Comparison of ENCODE assay signal across 33 mouse cellular contexts in genomic region chr17:29519731-29520130, GRCm38 (mm10). TPM values are rescaled to one million over a fixed set of nuclear protein-coding genes. Genes with fewer than 3 reads are reported as not detected.
DNase-seq lines count a peak whose midpoint lies in the region; ATAC-seq and TF ChIP-seq lines count a peak whose summit lies in the region.
"Had no signal": no experiment of that assay in that cellular context is flagged by ENCODE, and none has a peak within 500 bp of the region (broad histone marks: within the 10 kb centered on the region; RNA-seq: fewer than 3 reads in every experiment).

No protein-coding gene starts in this region.

- H3K4me3 ChIP-seq in heart, embryonic 11.5 days (ENCODE audit: low read depth, low read length) = no peak overlapping the region
- H3K4me3 ChIP-seq in E14TG2a.4 (replicated peaks; ENCODE audit: low read length) (peak overlapping the region; percentile 65), ES-E14 (ENCODE audit: insufficient read depth in 1 of 2, low read depth in 1 of 2, low read length in 2 of 2, poor library complexity in 1 of 2, severe bottlenecking in 1 of 2) (peak overlapping the region; percentile 49 to 68)
- H3K4me3 ChIP-seq: forebrain, embryonic 10.5 days; heart, adult 2 months; heart, embryonic 10.5 days; hindbrain, embryonic 10.5 days; hindbrain, embryonic 13.5 days had no signal

- H3K27ac ChIP-seq in heart, embryonic 11.5 days (ENCODE audit: low read depth, low read length) = no peak overlapping the region
- H3K27ac ChIP-seq in ES-E14 (ENCODE audit: insufficient read depth, low read depth, low read length, poor library complexity, severe bottlenecking) = 0 out of 2 replicates have a peak overlapping the region, but pooled peaks have one; percentile 10
- H3K27ac ChIP-seq: forebrain, embryonic 10.5 days; heart, adult 2 months; heart, embryonic 10.5 days; hindbrain, embryonic 10.5 days; hindbrain, embryonic 13.5 days had no signal

- in situ Hi-C loops in ES-E14 (cut with MboI; ENCODE audit: low sequenced_read_pairs in 2 of 2, unreplicated experiment in 2 of 2) = loop anchor here in 1 of 2 experiments (10.0 kb wide), 1 partner anchor 145 kb away; no protein-coding TSS in a partner anchor

- no peak for TF ChIP-seq CTCF in E14TG2a.4 (conservative IDR thresholded peaks at IDR 0.05; ENCODE audit: low read length)

- H3K4me2 ChIP-seq in heart, embryonic 11.5 days = no peak overlapping the region
- H3K4me2 ChIP-seq: hindbrain, embryonic 13.5 days had no signal

- intact Hi-C loops in heart, postnatal 36 days (cut with DNase I) = no loop called here

- no peaks in the 10 kb centered on the region for H3K27me3 ChIP-seq in heart, embryonic 11.5 days (ENCODE audit: control insufficient read depth, insufficient read depth, low read length)
- no peaks in the 10 kb centered on the region for H3K27me3 ChIP-seq in E14TG2a.4 (ENCODE audit: insufficient read depth, low read length)
- H3K27me3 ChIP-seq: hindbrain, embryonic 13.5 days; Patski had no signal

- 0 out of 2 replicates have a peak, but pooled peaks have one; percentile 18 for ATAC-seq in heart, embryonic 11.5 days (replicated peaks; ENCODE audit: insufficient number of reproducible peaks, low FRiP score, low TSS enrichment)
- ATAC-seq: forebrain, embryonic 14.5 days; forebrain, postnatal 0 days; hindbrain, embryonic 16.5 days; intestine, embryonic 16.5 days; Patski had no signal

- no peaks in the 10 kb centered on the region for H3K9me3 ChIP-seq in heart, embryonic 11.5 days (replicated peaks; ENCODE audit: control insufficient read depth, low read length)
- H3K9me3 ChIP-seq in E14TG2a.4 (ENCODE audit: low read length) (peaks cover 28% of the 10 kb centered on the region), ES-E14 (ENCODE audit: control insufficient read depth, insufficient read depth, low read depth, low read length) (no peaks in the 10 kb centered on the region)
- H3K9me3 ChIP-seq: forebrain, embryonic 10.5 days; heart, embryonic 10.5 days; hindbrain, embryonic 10.5 days; hindbrain, embryonic 13.5 days had no signal

- H3K4me1 ChIP-seq in heart, embryonic 11.5 days (ENCODE audit: control insufficient read depth, insufficient read depth, low read length) = no peaks in the 10 kb centered on the region
- peaks cover 34% of the 10 kb centered on the region for H3K4me1 ChIP-seq in E14TG2a.4 (replicated peaks; ENCODE audit: low read depth, low read length)
- peaks cover 0 to 11% of the 10 kb centered on the region in 2 experiments; a peak in 2 of 4 replicates for H3K4me1 ChIP-seq in ES-E14 (ENCODE audit: control insufficient read depth in 2 of 2, insufficient read depth in 2 of 2, low read length in 2 of 2, poor library complexity in 1 of 2)
- H3K4me1 ChIP-seq: forebrain, embryonic 10.5 days; heart, embryonic 10.5 days; hindbrain, embryonic 10.5 days; hindbrain, embryonic 13.5 days had no signal

- no peak overlapping the region for H3K9ac ChIP-seq in heart, embryonic 11.5 days (ENCODE audit: low read depth, low read length)
- H3K9ac ChIP-seq in ES-E14 (ENCODE audit: insufficient read depth, low read depth, low read length, poor library complexity, severe bottlenecking) = peak overlapping the region; percentile 63; the same call in 1 of the 2 replicates
- H3K9ac ChIP-seq: forebrain, postnatal 0 days; hindbrain, embryonic 13.5 days had no signal

- H3K36me3 ChIP-seq in heart, embryonic 11.5 days (ENCODE audit: control insufficient read depth, insufficient read depth, low read length) = no peaks in the 10 kb centered on the region
- H3K36me3 ChIP-seq in E14TG2a.4 (ENCODE audit: insufficient read depth, low read length) (no peaks in the 10 kb centered on the region), ES-E14 (ENCODE audit: control insufficient read depth, insufficient read depth, low read length, poor library complexity, severe bottlenecking) (no peaks in the 10 kb centered on the region)
- H3K36me3 ChIP-seq: forebrain, embryonic 10.5 days; G1E; heart, embryonic 10.5 days; hindbrain, embryonic 10.5 days; hindbrain, embryonic 13.5 days had no signal

- no peak for DNase-seq in heart, postnatal 36 days
- no peak for DNase-seq in ES-E14 (ENCODE audit: low read depth, low spot score)
- peak; percentile 87 for DNase-seq in ZHBTc4 (ENCODE audit: low read depth, low spot score)
- no peak for DNase-seq in thymus, postnatal 14 days
- DNase-seq in gastrocnemius, adult 8-10 months (ENCODE audit: low spot score in 2 of 2) = no peak
- DNase-seq: adrenal gland, postnatal 10 days; adrenal gland, postnatal 36 days; cerebellum, adult 18-20 months; cerebellum, adult 9-10 months; cerebellum, postnatal 14 days; forebrain, postnatal 0 days; gastrocnemius, postnatal 10 days; gastrocnemius, postnatal 36 days; heart, adult 2 months had no signal

- 66% methylated on average over 8 of the region's 8 CpGs for WGBS in heart, embryonic 11.5 days (ENCODE audit: insufficient replicate concordance)

TF ChIP-seq in ES-E14, 5 proteins besides CTCF, POLR2A, EP300 and RAD21:
- TF ChIP-seq MAFK (IDR thresholded peaks at IDR 0.05; ENCODE audit: insufficient read depth, low read depth, low read length) (no peak), ZNF384 (IDR thresholded peaks at IDR 0.05; ENCODE audit: low read depth, low read length) (no peak)

RNA-seq across cellular contexts. Expression of gene Pim1, which starts 29.2 kb away (rescaled TPM):
- polyA plus RNA-seq in heart, embryonic 11.5 days (2014; fragmentation: Nextera tagmentation; extraction: Ambion mirVana) = 23.5 and 27.3 TPM in 2 replicates
- 10 to 100 TPM; 22.3 to 36.3 TPM for total RNA-seq in heart, postnatal 36 days (2021)
- 75.3 and 82.0 TPM in 2 replicates for total RNA-seq in ES-E14 (2012; rRNA removed)
- 10 to 100 TPM in 2 of 4 experiments, 1 to 10 TPM in 2; 8.6 to 18.9 (median 11.3) TPM for total RNA-seq in gastrocnemius, adult 8-10 months (2022)

RNA-seq across cellular contexts. Expression of gene Gm17657, which starts 29.7 kb away (rescaled TPM):
- not detected in 2 replicates for polyA plus RNA-seq in heart, embryonic 11.5 days (2014; fragmentation: Nextera tagmentation; extraction: Ambion mirVana)
- not detected for total RNA-seq in heart, postnatal 36 days (2021)
- 18.3 TPM in 2 replicates for total RNA-seq in ES-E14 (2012; rRNA removed)
- not detected for total RNA-seq in gastrocnemius, adult 8-10 months (2022)
- total RNA-seq: adrenal gland, adult 18-20 months; adrenal gland, postnatal 10 days; adrenal gland, postnatal 36 days; forebrain, postnatal 0 days; gastrocnemius, postnatal 10 days; gastrocnemius, postnatal 36 days; granulocyte monocyte progenitor cell, adult 5-6 weeks; heart, adult 2 months; heart, postnatal 25 days had no signal
- polyA plus RNA-seq: embryonic facial prominence, embryonic 11.5 days; embryonic facial prominence, embryonic 14.5 days; forebrain, embryonic 10.5 days; forebrain, embryonic 14.5 days; forebrain, postnatal 0 days; frontal cortex, adult 2 months; G1E; heart, adult 2 months; heart, embryonic 10.5 days; heart, embryonic 14.5 days; heart, postnatal 0 days; hindbrain, embryonic 10.5 days; hindbrain, embryonic 13.5 days; hindbrain, embryonic 16.5 days; intestine, embryonic 16.5 days; Patski had no signal

RNA-seq across cellular contexts. Expression of gene Tbc1d22b, which starts 29.9 kb away (rescaled TPM):
- polyA plus RNA-seq in heart, embryonic 11.5 days (2014; fragmentation: Nextera tagmentation; extraction: Ambion mirVana) = 10.0 and 12.0 TPM in 2 replicates
- 10 to 100 TPM; 11.9 to 12.5 TPM for total RNA-seq in heart, postnatal 36 days (2021)
- 8.3 and 8.6 TPM in 2 replicates for total RNA-seq in ES-E14 (2012; rRNA removed)
- 10 to 100 TPM in 2 of 4 experiments, 1 to 10 TPM in 2; 9.4 to 13.6 (median 10.0) TPM for total RNA-seq in gastrocnemius, adult 8-10 months (2022)

RNA-seq across cellular contexts. Expression of gene Tmem217, which starts 32.5 kb away (rescaled TPM):
- 0.13 and 0.32 TPM in 2 replicates for polyA plus RNA-seq in heart, embryonic 11.5 days (2014; fragmentation: Nextera tagmentation; extraction: Ambion mirVana)
- total RNA-seq in heart, postnatal 36 days (2021) = not detected
- total RNA-seq in ES-E14 (2012; rRNA removed) = 0.31 and 0.53 TPM in 2 replicates
- total RNA-seq in gastrocnemius, adult 8-10 months (2022) = not detected
- total RNA-seq: adrenal gland, adult 18-20 months; adrenal gland, postnatal 10 days; adrenal gland, postnatal 36 days; forebrain, postnatal 0 days; gastrocnemius, postnatal 10 days; gastrocnemius, postnatal 36 days; granulocyte monocyte progenitor cell, adult 5-6 weeks; heart, adult 2 months; heart, postnatal 25 days had no signal
- polyA plus RNA-seq: forebrain, embryonic 14.5 days; G1E; heart, adult 2 months had no signal

Comparison
In these comparisons a context has a peak if more than half of its experiments do, and no peak if none do; other contexts are left out.
1. RNA of gene Gm17657, which starts 29.7 kb away (total RNA-seq): 18.3 TPM in ES-E14; not detected in heart, postnatal 36 days and not detected in gastrocnemius, adult 8-10 months; every median in the first group is over 10 times any median in the second.